Mouse (Mus musculus) gastrocnemius, postnatal 4 days (tissue): ENCODE measurements around the gene Cacna1c. TPM values are rescaled to one million over a fixed set of nuclear protein-coding genes. Genes with fewer than 3 reads are reported as not detected.
A peak's percentile ranks its signal among the peaks of the same experiment; 100 is the strongest.

Experiments used
- DNase-seq, 2 experiments: peaks; one replicate each; pipeline ENCODE4 v3.0.0; 2021 to 2022; ENCODE audit warnings: low spot score in 2 of 2, mixed read lengths in 2 of 2
- total RNA-seq, 2 experiments: library from RNA; stranded (reverse); gene quantifications; 2 replicates each; pipeline ENCODE4 v1.2.3; 2021

The Cacna1c gene
- total RNA-seq, 2 experiments from 2014 or later = 7.5 to 9.9 TPM

DNA sequence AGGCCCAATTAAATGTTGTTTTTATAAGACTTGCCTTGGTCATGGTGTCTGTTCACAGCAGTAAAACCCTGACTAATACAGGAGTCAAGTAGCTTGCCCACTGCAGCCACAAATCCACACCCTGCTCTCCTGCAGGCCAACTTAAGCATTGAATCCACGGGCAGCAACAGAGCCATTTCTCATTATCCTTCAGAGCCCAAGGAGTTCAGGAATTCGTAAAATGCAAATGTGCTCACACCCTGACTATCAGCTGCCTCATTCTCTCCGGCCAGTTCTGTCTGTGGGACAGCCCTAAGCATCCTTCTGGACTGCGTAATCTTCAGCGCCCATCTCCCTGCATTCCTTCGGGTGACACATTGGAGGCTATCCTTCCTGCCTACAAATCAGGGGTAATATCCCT lies 425.8 kb downstream of the Cacna1c start:
- no peak for DNase-seq

DNA sequence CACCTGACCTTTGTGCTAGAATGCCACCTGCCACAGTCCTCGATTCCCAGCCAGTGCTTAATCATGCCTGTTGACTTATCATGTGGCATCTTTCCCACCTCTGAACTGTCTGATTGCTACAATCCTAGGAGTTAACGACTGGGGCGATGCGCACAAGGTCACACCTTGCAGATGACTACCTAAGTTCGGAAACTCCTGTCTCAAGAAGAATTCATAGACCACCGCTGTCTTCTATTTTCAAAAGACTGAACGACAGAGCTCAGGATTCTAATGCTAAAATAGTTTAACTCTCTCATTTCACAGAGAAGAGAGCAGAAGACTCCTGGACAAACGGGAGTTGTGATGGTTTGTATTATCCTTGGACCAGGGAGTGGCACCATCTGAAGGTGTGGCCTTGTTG lies 426.4 kb downstream of the Cacna1c start:
- no peak for DNase-seq

DNA sequence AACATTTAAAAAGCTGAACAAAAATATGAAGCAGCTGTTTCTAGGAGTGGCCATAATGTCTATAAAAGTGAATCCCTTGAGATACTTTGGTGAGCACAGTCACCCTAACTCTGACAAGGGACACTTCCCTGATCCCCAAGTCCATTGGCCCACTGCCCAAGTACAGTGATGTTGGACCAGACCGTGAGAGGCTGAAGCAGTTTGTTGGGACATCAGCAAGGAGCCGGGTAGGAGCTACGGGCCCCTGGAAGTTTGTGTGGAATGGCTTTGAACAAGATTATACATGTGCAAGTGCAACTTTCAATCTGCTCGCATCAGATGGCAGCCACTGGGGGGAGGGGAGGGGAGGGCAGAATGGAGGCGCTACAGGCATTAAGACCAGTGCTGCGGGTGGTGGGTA lies 428.5 kb downstream of the Cacna1c start:
- DNase-seq = no peak

DNA sequence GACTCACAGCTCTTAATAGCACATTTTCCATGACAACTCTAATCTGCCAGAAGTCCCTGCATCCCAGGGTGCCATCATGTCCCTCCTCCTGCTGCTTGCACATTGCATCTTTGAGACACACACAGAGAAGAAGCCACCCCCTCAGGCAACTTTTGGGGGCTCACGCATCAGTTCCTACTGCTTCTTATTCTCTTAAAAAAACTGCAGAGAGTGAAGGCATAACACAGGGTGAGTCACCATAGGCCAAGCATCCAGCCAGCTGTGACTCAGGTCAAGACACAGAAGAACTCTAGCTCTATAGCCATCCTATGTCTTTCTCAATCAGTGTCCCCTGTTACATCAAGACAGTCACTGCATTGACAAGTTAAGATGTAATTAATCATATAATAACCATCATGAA lies 431.0 kb downstream of the Cacna1c start:
- no peak for DNase-seq

DNA sequence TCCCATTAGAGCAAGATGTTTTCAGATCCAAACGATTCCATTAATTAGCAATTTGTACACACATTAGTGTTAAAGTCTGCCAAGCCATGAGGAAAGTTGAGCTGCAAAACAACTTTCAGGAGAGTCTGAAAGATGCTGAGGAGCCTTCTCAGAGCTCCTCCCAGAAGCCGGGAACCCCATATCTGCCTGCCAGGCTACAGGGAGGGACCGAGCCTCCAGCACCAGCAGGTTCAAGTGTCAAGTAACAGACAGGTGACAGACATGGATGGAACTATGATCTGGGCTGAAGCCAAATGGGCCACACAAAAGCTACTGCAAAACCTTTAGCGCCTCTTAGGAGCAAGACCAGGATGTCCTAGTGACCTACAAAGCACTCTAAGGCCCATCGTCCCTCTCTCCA lies 437.2 kb downstream of the Cacna1c start:
- no peak for DNase-seq

DNA sequence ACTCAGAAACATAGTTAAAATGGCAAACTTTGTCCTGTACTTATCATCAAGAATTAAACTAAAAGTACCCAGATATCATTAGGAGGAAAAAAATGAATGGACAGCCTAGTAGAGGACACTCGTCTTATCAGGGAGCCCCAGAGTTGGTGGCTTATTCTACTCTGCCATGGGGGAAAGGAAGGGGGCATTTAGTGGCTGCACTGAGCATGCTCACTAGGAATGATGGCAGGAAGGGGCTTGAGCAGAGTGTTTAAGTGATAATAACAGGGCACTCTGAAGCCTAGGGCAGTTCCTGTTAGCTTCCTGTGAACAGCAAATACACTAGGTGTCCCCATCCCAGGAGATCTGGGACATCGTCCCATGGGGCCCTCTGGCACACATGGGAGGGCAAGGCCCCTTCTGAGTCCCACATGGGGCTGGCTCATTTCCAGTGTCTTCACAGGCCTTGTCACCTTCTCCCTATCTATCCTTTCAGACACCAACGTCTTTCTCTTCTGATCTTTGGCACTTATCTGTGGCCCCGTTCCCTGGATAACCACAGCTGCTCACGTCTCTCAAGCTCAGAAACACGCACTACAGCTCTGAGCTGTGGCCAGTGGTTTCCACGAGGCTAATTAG lies 437.8 kb downstream of the Cacna1c start:
- no peak for DNase-seq

DNA sequence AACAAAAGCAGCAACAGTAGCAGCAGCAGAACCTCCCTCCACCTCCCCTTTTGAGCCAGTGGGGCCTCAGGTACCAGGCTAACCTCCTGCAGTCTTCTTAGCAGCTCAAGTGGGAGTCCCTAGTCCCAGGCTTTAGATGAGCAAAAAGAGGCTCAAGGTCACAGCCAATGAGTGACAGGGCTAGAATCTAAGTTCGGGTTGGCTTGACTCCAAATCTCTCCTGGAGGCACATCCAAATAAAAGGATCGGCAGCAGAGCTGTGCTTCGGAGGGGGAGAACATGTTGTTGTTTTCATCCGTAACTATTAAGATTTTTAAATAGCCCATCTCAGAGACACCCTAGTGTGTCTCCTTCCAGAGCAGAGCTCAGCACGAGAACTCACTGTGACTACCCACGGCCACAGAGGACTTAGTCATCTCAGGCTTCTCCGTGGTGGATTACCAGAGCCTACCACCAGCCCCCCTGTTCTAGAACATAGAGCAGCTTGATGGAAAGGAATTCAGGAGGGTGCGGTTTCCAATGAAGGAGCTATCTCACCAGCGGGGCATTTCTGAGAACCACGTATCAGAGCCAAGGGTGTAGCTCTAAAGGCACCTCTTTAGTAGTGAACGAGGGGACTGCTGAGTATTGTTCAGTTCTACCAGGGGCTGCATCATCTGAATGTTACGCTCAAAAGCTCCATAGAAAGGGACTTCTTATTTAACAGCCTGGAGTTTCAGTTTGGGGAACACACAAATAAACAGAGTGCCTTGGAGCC lies 438.5 kb downstream of the Cacna1c start:
- no peak for DNase-seq

DNA sequence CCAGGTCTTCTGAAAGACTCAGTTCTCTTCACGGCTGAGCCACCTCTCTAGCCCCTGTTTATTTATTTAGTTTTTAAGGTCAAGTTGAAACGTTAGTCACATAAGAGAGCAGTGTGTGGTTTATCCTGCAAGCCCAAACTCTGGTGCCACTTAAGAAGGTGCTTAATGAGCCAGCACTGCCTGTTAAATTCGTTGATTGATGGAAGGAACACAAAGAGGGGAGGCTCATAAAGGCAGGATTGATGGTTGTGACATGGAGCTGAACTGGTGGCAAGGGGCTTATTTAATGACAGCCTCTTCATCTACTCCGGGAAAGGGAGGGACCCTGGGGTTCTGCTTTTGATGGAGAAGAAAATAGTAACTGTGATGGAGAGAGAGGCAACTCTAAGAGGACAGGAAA lies 439.7 kb downstream of the Cacna1c start:
- no peak for DNase-seq

DNA sequence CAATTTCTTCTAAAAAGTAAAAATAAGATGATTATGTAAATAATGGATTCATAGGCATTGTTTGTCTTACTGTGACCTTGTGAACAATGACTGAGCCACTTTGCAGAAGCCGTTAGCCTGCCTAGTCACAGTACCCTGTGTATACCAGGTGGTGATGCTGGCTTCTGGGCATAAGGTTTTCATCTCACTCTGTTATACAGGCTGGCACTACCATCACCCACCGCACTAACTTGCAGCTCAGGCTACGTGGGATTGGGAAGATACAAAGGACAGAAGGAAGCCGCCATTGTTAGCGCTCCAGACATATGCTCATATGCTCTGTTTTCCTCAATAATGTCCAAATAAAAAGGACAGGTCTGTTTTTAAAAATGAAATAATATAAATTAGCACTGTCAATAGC lies 440.4 kb downstream of the Cacna1c start:
- no peak for DNase-seq

DNA sequence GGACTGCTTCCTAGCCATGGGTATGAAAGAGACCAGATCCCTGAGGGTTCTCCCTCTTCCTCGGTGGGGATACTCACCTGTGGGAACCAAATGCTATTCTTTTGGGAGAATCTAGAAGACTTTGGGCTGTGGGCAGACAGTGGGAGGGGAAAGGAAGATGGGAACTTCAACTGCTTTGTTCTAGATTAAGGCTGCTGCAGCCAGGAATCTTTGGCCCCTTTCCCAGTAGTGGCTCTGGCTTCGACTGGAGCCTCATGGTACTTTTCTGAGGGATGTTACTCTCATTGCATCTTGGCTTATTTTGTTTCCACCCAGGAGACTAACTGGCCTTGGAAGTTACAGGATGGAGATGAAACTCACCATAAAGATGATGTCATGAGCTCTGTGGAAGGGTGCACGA lies 441.8 kb downstream of the Cacna1c start:
- DNase-seq = peak in 1 of 2 experiments; percentile 38

DNA sequence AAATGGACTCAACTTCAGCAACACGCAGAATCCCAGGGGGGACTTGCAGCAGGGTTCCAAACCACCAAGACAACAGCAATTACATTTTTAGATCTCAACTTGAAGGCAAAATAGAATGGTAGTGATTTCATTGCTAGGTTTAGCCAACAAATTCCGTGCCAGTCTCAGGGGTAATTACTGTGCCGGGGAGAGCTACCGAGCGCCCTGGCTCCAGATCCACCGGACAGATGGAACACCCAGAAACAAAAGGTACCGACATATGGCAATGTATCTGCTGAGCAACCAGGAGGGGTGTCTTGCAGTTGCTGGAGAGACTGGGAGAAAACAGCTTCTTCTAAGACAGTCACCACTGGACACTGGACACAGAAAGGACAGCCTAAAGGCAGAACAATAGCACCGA lies 442.4 kb downstream of the Cacna1c start:
- DNase-seq = no peak

DNA sequence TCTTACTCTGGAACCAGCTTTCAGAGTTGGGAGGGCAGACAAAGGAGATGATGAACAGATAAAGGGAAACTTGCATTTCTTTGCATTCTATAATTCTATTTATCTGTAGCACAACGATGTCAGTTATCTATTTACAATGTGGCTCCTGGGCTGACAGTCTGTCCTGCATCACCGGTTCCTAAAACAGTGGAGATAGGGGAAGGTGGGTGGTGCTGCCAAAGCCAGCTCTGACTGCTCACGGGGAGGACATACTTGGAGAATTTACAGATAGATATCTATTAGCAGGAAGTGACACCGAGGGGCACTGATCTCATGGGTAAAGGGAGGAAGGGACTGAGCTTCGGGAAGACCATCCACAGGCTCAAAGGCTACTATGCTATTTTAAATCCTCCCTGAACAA lies 443.2 kb downstream of the Cacna1c start:
- DNase-seq = no peak

DNA sequence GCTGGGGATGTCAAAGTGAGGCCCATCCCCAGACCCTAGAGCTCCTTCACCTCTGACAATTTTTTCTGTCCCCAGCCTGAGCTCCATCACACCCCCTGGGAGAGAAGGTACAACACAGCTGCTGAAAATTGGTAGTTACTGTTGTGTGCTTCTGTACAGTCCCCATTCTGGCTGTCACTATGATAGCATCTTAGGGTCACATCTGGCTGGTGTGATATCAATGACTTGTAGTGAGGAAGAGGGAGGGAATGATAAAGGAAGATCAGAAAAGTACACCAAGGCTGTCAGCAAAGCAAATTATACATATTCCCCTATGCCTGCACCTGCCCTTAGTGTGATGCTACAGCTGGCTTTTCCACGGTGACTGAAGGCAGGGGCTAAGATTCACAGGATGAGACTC lies 446.9 kb downstream of the Cacna1c start:
- no peak for DNase-seq

DNA sequence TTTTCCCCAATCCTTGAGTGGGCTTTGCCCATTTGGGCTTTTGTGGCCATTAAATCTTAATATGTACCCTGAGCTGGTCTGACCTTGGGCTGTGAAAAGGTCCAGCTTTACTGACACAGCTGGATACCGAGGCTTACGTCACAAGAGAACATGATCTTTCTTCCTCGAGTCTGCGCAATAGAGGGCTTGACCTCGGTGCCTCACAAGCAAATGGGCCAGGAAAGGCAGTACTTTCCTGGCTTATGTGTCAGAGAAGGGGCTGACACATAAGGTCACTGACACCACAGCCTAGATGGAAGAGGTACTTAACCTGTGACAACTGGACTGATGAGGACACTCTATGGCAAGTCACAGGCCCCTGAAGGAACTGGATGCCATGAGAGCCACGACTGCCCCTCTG lies 453.5 kb downstream of the Cacna1c start:
- DNase-seq = no peak

DNA sequence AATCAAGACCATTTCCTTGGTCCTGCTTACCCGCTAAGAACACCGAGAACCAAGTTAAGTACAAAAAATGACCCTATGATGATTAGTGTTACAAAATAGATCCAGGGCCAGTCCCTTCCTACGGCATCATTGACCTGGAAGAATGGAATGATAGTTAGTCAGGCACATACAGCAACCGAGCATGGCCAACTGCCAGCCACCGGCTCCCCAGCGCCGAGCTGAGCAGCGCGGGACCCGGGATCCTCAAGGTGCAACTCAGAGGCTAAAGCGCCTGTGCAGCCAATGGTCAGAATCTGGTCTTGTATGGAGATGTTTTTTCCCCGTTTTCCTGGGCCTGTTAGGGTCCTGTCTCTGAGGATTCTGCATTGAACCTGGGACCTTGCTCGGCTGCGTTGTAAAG lies 454.4 kb downstream of the Cacna1c start:
- no peak for DNase-seq

DNA sequence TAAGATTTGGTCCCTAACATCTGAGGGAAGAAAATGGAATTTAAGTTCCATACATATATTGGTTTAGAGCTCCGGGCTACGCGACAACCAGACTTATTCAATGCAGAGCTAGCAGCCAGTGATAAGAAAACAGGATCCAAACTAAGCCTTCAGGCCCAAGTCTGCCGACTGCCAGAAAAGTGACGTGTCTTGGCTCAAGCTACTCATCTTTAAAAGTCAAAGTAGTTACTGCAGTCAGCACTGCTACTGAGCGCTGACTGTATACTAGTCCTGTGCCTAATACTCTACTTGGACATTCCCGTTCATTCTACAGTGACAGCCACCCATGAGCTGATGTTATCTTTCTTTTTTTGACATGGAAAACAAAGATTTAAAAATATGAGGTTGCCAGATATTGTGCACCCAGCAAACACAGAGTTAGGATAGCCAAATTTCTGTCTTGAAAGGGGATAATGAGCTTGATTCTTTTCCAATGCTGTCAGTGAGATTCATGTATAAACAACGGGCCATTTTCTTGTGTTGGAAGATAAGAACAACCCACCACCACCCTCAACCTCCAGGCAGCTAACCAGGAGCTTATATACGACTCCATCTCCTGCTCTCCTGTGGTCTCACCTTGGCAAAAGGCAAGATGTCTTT lies 456.1 kb downstream of the Cacna1c start:
- DNase-seq = peak in 1 of 2 experiments; percentile 21

DNA sequence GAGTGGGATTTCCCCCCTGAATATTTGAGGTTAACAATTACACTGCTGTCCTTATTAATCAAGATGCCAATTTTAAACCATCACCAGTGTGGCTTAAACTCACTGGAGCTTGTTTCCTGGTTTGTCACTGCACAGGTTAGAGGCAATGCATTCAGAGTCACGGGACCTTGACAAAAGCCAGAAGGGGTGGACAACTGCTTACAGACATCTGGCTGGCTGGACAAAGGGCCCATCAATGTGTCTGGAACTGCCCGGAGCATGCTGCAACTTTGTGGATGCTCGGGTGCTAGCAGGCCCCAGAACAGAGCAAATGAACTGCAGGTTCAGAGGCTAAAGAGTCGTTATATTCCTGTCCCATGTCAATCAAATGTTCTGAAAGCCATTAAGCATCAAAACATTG lies 456.9 kb downstream of the Cacna1c start:
- no peak for DNase-seq

DNA sequence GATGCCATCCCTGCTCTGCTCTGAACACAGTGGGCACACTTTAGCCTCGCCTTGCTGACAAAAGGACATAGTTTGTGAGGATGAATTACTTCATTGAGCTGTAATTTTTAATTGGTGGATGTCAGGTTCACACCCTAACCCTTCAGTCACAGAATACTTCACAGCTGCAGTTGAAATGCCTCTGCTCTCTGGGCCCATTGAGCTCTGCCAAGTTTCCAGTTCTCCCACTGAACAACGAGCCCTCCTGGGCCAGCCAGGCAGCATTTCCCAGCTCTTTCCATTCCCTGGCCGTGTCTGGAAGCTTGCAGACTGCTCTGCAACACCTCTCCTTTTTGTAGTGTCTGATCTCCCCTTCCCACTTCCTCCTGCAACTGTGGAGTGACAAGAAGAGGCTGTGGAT lies 457.6 kb downstream of the Cacna1c start:
- no peak for DNase-seq

DNA sequence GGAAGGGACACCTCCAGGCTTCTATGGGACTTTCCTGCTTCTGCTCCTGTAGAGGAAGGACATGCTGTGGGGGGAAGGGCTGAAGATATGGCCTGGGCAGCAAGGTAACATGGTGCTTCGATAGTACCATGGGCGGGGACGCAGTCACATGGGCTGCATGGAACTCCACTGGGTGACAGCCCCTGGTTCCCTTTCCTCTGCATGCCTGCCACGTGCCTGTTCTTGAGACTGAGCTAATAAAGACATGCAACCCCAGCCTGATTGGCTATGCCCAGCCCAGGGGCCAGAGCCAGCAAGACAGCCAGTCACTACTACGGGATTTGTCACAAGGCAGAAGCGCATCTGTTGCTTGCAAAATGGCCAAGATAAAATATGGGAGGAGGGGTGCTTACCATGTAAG lies 459.1 kb downstream of the Cacna1c start:
- DNase-seq = no peak

DNA sequence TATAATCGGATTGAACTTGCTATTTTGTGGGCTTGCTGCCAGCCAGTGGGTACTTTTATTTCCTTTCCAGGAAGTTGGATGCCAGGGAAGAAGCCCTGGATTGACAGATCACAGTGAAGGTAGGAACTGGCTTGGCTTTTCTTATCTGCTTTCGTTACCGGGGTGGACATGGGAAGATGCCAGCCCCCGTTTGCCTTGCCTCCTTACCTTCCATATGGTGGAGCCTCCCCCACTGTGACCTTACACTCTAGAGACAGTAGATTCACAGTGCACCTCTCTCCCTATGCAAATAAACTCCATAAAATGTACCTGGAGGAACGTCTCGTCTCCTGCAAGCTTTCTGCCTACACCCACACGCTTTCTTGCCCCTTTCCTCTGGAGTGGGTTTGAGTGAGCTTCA lies 459.7 kb downstream of the Cacna1c start:
- no peak for DNase-seq

DNA sequence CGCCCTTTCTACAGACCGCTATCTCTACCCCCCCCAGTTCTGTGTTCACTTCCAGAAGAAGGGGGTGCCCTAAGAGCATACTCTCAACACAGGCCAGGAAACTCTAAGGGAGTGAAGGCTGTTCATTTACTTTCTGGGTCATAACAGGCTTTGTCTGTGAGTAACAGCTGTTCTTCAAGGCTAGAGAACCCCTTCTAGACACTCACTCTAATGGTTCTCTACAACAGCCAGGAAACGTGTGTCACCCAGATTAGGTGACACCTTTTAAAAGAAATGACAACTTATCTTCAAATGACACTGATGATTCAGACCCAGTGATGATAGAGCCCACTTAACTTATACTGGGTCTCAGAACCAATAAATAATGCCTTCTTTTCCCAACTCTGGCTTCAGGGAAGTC lies 461.1 kb downstream of the Cacna1c start:
- DNase-seq = no peak

DNA sequence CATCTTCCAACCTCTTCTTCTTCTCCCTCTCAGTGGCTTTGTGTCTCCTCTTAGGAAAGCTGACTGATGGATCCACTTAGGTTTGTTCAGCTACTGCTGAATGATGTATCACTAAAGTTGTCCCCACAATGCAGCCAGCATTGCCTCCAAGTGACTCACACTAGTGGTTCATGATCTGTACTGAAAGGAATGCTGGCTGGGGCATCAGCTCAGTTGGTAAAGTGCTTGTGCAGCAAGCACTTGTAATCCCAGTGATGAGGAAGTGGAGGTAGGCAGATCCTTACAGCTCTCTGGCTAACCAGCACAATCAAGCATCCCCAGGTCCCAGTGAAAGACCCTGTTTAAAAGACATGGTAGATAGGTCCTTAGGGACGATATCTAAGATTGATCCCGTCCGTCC lies 464.3 kb downstream of the Cacna1c start:
- no peak for DNase-seq

DNA sequence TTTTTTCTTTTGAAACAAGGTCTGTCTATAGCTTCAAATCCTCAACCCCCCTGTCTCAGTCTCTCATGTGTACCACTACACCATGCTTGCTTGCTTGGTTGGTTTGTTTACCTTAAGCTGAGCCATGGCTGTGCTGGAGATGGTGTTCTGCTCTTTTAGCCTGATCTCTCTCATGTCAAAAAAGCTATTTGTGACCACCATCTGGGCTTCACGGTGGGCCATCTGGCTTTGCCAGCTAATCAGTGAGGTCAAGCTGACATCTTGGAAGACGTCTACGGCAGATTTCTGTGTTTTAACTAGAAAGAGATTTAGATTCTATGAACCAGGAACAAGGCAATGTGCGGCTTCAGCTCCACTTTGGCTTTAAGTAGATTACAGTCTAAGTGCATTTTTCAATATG lies 471.3 kb downstream of the Cacna1c start:
- DNase-seq = no peak
